Mouse (Mus musculus): ENCODE results near the gene Ctdnep1.

- TF ChIP-seq MAFK (IDR thresholded peaks at IDR 0.05; ENCODE audit: insufficient replicate concordance, low read length), result no peak
- no peak for TF ChIP-seq MEF2A (IDR thresholded peaks at IDR 0.05; ENCODE audit: borderline replicate concordance, low read depth, low read length)
- TF ChIP-seq MAX (IDR thresholded peaks at IDR 0.05; ENCODE audit: low read length), result peak; percentile 92
These were observed 45.6 kb upstream of the Ctdnep1 start, which contains the start of gene Ybx2 for GRCm38 (mm10) chr11:69935137-69935879.

Measured in CH12.LX (cell line).